Mouse (Mus musculus): Measurements from ENCODE around the gene Cacna2d2. TPM values are rescaled to one million over a fixed set of nuclear protein-coding genes. Genes with fewer than 3 reads are reported as not detected.

Gene Cacna2d2
- total and polyA plus RNA-seq, 3 experiments, result 0.67 TPM; not detected in 2

GRCm38 (mm10) chr9:107538231-107538630 is 138.8 kb downstream of the Cacna2d2 start (continued):
- TF ChIP-seq TAL1 (IDR thresholded peaks at IDR 0.05; ENCODE audit: low read length) (no peak), MAFK (IDR thresholded peaks at IDR 0.05; ENCODE audit: borderline replicate concordance, low read depth, low read length) (no peak)

DNA sequence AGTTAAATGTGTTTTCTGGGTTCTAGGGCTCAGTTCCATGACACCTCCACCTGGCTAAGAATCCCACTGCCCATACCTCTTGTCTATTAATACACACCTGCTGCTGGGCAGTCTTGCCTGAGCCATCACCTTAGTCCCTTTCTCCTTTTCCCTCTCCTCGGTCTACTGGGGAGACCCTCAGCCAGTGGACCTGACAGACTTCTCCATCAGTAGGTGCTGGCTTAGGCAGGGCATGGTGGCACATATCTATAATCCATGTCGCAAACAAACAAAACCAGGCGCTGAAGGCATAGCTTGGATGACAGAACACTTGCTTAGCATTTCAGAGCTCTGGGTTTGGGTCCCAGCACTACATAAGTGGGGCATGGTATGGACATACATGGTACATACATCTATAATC is 139.3 kb downstream of the Cacna2d2 start:
- Histone ChIP-seq H3K79me2 (ENCODE audit: control insufficient read depth, insufficient read depth, low read length, poor library complexity) (peaks cover 45% of the 10 kb centered on the region), H3K36me3 (ENCODE audit: control insufficient read depth in 1 of 2, insufficient read depth in 2 of 2, low read length in 2 of 2) (peaks cover 0 to 9% of the 10 kb centered on the region in 2 experiments; a peak in 2 of 4 replicates), H3K4me3 (ENCODE audit: control insufficient read depth in 1 of 2, insufficient read depth in 1 of 2, low read depth in 2 of 2, low read length in 2 of 2) (no peak overlapping the region), H3K27me3 (ENCODE audit: control insufficient read depth in 1 of 2, insufficient read depth in 2 of 2, low read length in 2 of 2) (no peaks in the 10 kb centered on the region), H3K27ac (ENCODE audit: control insufficient read depth, low read depth, low read length) (no peak overlapping the region), H3K9ac (ENCODE audit: control insufficient read depth, low read depth, low read length, poor library complexity, severe bottlenecking) (no peak overlapping the region), H3K9me3 (replicated peaks; ENCODE audit: insufficient read depth, low read length) (no peaks in the 10 kb centered on the region), H3K4me1 (ENCODE audit: control insufficient read depth in 1 of 2, insufficient read depth in 2 of 2, low read length in 2 of 2) (peaks cover 0 to 23% of the 10 kb centered on the region in 2 experiments; a peak in 1 of 4 replicates)
- DNase-seq (ENCODE audit: low read depth, low spot score), result no peak
- no peak for TF ChIP-seq CHD1 (IDR thresholded peaks at IDR 0.05; ENCODE audit: low read depth, low read length)
- TF ChIP-seq POLR2AphosphoS2 (IDR thresholded peaks at IDR 0.05; ENCODE audit: low read length), result no peak
- TF ChIP-seq ZC3H11A (IDR thresholded peaks at IDR 0.05; ENCODE audit: low read depth, low read length), result no peak
- no peak for TF ChIP-seq MAZ (IDR thresholded peaks at IDR 0.05; ENCODE audit: low read depth, low read length)
- no peak for TF ChIP-seq MXI1 (IDR thresholded peaks at IDR 0.05; ENCODE audit: low read depth, low read length)
- no peak for TF ChIP-seq ETS1 (IDR thresholded peaks at IDR 0.05; ENCODE audit: low read depth, low read length)
- TF ChIP-seq RCOR1 (IDR thresholded peaks at IDR 0.05; ENCODE audit: low read depth, low read length), result no peak
- no peak for TF ChIP-seq NELFE (IDR thresholded peaks at IDR 0.05; ENCODE audit: low read depth, low read length)
- TF ChIP-seq SIN3A (IDR thresholded peaks at IDR 0.05; ENCODE audit: low read length), result no peak
- no peak for TF ChIP-seq NRF1 (IDR thresholded peaks at IDR 0.05; ENCODE audit: insufficient read depth, low read depth, low read length, poor library complexity, severe bottlenecking)
- no peak for TF ChIP-seq MAX (IDR thresholded peaks at IDR 0.05; ENCODE audit: low read length)
- TF ChIP-seq GATA1 (IDR thresholded peaks at IDR 0.05; ENCODE audit: low read depth, low read length), result no peak
- TF ChIP-seq USF1 (IDR thresholded peaks at IDR 0.05; ENCODE audit: low read depth, low read length), result no peak
- no peak for TF ChIP-seq E2F4 (IDR thresholded peaks at IDR 0.05; ENCODE audit: borderline replicate concordance, low read depth, low read length)
- no peak for TF ChIP-seq GABPA (IDR thresholded peaks at IDR 0.05; ENCODE audit: low read depth, low read length)
- no peak for TF ChIP-seq POLR2AphosphoS5 (IDR thresholded peaks at IDR 0.05; ENCODE audit: borderline replicate concordance, low read depth, low read length)
- no peak for TF ChIP-seq KAT2A (conservative IDR thresholded peaks at IDR 0.05; ENCODE audit: low read depth, low read length)
- no peak for TF ChIP-seq MAFK (IDR thresholded peaks at IDR 0.05; ENCODE audit: borderline replicate concordance, low read depth, low read length)

DNA sequence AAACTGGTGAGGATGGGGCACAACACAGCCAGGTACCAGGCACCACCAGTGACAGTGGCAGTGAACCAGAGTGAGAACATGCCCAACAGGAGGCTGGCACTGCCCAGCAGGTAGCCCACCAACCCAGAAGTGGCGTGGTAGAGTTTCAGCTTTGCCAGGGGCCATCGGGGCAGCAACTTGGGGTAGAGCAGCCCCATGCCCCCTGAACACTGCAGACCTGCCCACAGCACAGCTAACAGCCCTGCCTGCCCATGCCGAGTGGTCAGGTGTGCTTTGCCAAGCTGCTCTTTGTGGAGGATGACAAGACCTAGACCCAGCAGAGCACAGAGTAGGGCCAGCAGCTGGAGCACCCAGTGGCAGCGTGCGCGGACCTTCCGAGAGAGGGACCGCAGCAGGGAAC is 140.5 kb downstream of the Cacna2d2 start:
- no peak overlapping the region for H3K4me3 ChIP-seq (ENCODE audit: control insufficient read depth in 1 of 2, insufficient read depth in 1 of 2, low read depth in 2 of 2, low read length in 2 of 2)
- no peak overlapping the region for H3K9ac ChIP-seq (ENCODE audit: control insufficient read depth, low read depth, low read length, poor library complexity, severe bottlenecking)
- H3K79me2 ChIP-seq (ENCODE audit: control insufficient read depth, insufficient read depth, low read length, poor library complexity), result peaks cover 34% of the 10 kb centered on the region
- no peaks in the 10 kb centered on the region for H3K27me3 ChIP-seq (ENCODE audit: control insufficient read depth in 1 of 2, insufficient read depth in 2 of 2, low read length in 2 of 2)
- peaks cover 0 to 9% of the 10 kb centered on the region in 2 experiments; a peak in 2 of 4 replicates for H3K36me3 ChIP-seq (ENCODE audit: control insufficient read depth in 1 of 2, insufficient read depth in 2 of 2, low read length in 2 of 2)
- no peaks in the 10 kb centered on the region for H3K9me3 ChIP-seq (replicated peaks; ENCODE audit: insufficient read depth, low read length)
- no peak for TF ChIP-seq RCOR1 (IDR thresholded peaks at IDR 0.05; ENCODE audit: low read depth, low read length)
- TF ChIP-seq ZMIZ1 (IDR thresholded peaks at IDR 0.05; ENCODE audit: low read depth, low read length), result no peak
- no peak for TF ChIP-seq KAT2A (conservative IDR thresholded peaks at IDR 0.05; ENCODE audit: low read depth, low read length)
- no peak for TF ChIP-seq TCF12 (IDR thresholded peaks at IDR 0.05; ENCODE audit: low read depth, low read length)
- no peak for TF ChIP-seq JUND (IDR thresholded peaks at IDR 0.05; ENCODE audit: low read depth, low read length)
- TF ChIP-seq EP300 (IDR thresholded peaks at IDR 0.05; ENCODE audit: low read depth in 1 of 2, low read length in 2 of 2), result no peak
- TF ChIP-seq CHD1 (IDR thresholded peaks at IDR 0.05; ENCODE audit: low read depth, low read length), result no peak
- no peak for TF ChIP-seq RAD21 (IDR thresholded peaks at IDR 0.05; ENCODE audit: low read depth, low read length)
- TF ChIP-seq TAL1 (IDR thresholded peaks at IDR 0.05; ENCODE audit: low read length), result no peak
- no peak for TF ChIP-seq NELFE (IDR thresholded peaks at IDR 0.05; ENCODE audit: low read depth, low read length)
- no peak for TF ChIP-seq POLR2A (IDR thresholded peaks at IDR 0.05; ENCODE audit: control insufficient read depth in 1 of 2, insufficient read depth in 1 of 2, low read depth in 1 of 2, low read length in 2 of 2, poor library complexity in 1 of 2)
- TF ChIP-seq ZKSCAN1 (IDR thresholded peaks at IDR 0.05; ENCODE audit: low read depth, low read length), result no peak
- TF ChIP-seq SMC3 (IDR thresholded peaks at IDR 0.05; ENCODE audit: low read depth, low read length), result no peak
- TF ChIP-seq UBTF (IDR thresholded peaks at IDR 0.05; ENCODE audit: borderline replicate concordance, insufficient read depth, low read depth, low read length), result no peak
- no peak for DNase-seq (ENCODE audit: low read depth, low spot score)
- H3K27ac ChIP-seq (ENCODE audit: control insufficient read depth, low read depth, low read length), result no peak overlapping the region
- H3K4me1 ChIP-seq (ENCODE audit: control insufficient read depth in 1 of 2, insufficient read depth in 2 of 2, low read length in 2 of 2), result peaks cover 0 to 23% of the 10 kb centered on the region in 2 experiments; a peak in 1 of 4 replicates
